Mouse (Mus musculus) cerebellum, adult 18-20 months (tissue): ENCODE measurements around the gene Gria1.
A peak's percentile ranks its signal among the peaks of the same experiment; 100 is the strongest.

Experiments used
- DNase-seq, 2 experiments: peaks; one replicate each; pipeline ENCODE4 v3.0.0; 2021

Gene Gria1

GRCm38 (mm10) chr11:57011024-57011690 lies at the start of gene Gria1:
TSS of gene Gria1 (plus strand) at chr11:57011387.
- no peak for DNase-seq

- no peak for DNase-seq
These were observed 49.4 kb upstream of the Gria1 start for GRCm38 (mm10) chr11:56961751-56962150.

GRCm38 (mm10) chr11:56972814-56973213 lies 38.4 kb upstream of the Gria1 start:
- DNase-seq: no peak

DNA sequence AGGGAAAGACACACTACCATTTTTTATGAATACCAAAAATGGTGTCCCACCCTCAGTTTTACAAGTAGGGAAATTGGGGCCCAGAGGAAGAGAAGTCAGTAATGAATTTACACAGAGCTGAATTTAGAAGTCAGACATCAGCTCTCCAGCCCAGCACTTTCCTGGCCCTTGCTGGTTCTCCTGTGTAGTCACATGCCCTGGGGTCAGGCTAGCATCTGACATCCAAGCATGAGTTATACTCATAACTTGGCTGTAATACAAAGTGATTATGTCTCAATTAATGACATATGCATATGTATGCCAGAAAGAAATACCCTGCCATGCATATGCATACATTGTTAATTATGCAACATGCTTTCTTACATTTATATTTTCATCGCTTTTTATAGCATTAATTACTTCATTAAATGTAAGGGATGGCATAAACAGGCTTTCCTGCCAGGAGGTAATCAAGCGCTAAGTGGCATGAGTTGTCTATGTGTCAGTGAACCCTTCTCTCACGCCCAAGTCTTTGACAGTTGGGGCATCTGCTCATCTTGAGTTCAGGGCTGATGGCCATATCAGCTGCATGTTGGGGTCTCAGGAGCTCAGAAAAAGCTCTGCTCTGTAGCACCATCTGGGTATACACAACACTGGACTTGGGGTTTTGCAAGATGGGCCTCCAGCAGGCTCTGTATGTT lies 26.7 kb upstream of the Gria1 start:
- DNase-seq: no peak

GRCm38 (mm10) chr11:56985457-56985856 lies 25.7 kb upstream of the Gria1 start:
- no peak for DNase-seq

DNA sequence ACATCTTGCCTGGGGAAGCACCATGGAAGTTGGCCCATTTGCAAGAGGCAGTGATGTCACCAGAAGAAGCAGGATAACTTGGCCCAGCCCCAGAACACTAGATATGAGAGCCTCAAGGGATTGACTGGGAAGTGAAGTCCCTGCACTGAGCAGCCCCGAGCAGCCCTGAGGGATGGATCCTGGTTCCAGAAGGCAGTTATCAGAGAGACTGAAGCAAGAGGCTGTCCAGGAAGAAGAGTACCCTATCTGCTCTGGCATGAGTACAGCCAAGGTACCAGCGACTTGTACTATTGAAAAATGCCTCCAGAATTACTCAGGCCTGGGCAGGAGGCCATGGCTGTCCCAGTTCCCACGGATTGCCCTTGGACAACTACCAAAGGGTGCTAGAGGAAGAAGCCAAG lies 11.6 kb upstream of the Gria1 start:
- peak; percentile 8 to 12 for DNase-seq

GRCm38 (mm10) chr11:57004611-57005010 lies 6.6 kb upstream of the Gria1 start:
- DNase-seq: no peak

DNA sequence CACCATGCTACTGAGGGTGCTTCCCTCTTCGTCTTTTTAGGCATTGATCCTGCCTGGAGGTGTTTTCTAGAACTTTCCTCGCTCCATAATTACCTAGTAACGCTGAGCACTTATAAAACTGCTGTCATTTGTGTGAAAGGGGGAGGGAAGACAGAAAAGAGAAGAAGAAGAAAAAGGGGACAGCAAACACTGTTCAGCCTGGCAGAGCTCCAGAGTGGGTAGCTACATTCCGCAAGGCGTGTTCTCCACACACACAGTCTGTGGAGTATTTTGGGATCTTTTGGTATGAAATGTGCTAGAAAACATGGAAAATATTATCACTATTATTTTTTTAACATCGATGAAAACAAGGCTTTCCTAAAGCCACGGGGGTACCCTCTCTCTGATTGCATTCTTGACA lies 5.8 kb upstream of the Gria1 start:
- no peak for DNase-seq

GRCm38 (mm10) chr11:57007790-57008189 lies 3.4 kb upstream of the Gria1 start:
- no peak for DNase-seq

DNA sequence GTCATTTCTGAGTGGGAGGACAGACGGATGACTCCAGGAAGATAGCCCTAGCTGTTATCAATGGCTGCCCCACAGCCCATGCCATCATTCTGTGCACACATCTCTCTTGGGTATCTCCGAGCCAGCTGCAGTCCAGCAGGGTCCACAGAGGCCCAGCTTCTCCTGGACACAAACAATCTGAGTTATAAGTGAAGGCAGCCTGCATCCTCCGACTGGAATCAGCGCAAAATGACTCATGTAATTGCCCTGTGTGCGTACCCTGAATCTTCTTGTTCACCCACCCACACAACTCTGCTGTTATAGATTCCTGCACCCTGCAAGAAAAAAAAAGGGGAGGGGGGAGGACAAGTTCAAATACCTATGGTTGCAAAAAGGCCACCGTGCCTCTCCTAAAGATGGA lies 576 bp upstream of the Gria1 start:
- DNase-seq: no peak

- no peak for DNase-seq
These were observed 478 bp downstream of the Gria1 start for GRCm38 (mm10) chr11:57011691-57012039.

DNA sequence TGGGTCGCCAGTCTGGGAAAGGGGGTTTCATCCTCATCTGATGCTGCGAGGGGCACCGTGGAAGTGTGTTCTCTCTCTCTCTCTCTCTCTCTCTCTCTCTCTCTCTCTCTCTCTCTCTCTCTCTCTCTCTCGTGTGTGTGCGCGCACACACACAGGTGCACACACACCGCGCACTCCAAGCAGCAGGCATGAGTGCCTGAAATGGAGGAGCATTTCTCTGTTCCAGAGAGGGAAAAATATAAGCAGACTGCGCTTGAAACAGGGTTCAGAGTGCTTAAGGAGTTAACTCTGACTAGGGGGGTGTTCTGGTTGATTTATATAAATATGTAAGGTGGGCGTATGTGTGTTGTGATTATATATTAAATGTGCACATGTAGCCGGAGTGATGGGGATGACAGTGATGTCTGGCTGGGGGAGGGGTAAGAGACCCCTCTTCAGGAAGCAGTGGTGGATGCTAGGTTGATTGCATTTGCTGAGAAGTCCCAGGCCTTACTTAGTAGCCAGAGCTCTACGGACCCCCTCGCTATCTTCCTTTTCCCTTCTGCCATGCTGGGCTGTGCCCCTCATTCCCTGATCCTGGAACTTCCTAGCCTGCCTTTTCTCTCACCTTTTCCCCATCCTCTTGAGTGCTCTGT lies 1.2 kb downstream of the Gria1 start:
- no peak for DNase-seq

- DNase-seq: no peak
These were observed 2.4 kb downstream of the Gria1 start for GRCm38 (mm10) chr11:57013464-57014190.

DNA sequence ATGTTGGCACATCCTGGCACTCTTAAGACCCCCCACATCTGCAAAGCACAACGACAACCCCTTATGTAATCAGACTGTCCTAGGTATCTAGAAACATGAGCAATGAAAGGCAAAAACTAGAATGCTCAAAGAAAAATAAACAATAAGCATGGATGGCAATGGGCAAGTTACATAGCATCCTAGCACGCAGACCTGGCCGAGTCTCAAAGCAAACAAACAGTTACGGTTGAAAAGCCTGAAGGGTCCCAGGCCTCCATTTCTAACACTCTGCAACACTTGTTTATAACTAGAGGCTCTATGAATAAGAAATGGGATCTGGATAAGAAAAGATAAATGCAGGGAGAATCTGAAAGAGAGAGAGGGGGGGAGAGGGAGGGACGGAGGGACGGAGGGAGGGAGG lies 3.2 kb downstream of the Gria1 start:
- DNase-seq: no peak

DNA sequence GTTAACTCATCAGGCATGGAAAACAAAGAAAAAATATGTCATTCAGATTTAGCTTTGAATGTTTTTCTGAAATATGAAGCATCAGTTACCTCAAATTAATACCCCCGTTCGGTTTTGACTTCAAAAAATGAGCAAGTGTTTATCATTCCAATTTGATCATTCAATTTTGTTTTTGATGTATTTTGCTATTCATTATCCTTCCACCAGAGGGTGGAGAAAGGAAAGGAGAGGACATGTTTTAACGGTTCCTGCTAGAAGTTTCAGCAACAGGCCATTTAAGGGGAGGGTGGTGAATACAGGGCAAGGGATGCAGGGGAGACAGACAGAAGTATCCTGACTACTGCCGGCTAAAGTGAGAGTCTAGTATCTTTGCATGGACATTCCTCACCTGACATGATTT lies 7.3 kb downstream of the Gria1 start:
- DNase-seq: no peak

DNA sequence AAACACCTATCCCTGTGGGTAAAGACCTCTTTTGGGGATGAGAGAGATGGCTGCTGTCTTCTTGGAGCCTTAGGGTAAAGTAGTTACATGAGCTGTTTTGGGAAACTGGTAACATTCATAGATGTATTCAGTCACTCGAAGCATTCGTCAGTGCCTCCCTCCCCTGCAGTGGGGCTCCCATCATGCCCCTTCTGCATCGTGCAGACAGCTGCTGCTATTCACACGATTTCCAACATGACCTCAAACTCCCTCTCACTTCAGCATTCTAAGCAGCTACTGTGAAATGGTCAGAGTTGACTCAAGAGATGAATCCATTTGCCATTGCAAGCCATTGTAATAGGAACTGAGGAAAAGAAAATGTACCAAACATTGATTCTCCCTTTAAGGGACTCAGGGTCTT lies 11.2 kb downstream of the Gria1 start:
- DNase-seq: no peak

DNA sequence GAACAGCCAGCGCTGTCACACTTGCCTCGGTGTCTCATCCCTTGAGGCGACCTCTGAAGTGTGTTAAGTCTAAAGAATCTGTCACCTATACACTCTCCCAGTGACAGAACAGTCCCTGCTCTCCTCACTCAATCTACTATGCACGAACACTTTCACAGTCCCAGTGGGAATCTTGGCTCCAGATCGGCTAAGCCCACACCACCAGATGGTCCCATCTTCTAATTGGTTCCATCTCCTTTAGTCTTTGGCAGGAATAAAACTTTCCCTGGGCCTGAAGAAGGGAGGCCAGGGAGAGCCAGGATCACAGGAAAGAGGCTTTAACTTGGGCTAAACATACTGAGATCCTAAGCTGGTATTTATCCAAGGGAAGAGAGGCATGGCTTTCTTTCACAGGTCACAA lies 19.3 kb downstream of the Gria1 start:
- peak; percentile 34 to 44 for DNase-seq

DNA sequence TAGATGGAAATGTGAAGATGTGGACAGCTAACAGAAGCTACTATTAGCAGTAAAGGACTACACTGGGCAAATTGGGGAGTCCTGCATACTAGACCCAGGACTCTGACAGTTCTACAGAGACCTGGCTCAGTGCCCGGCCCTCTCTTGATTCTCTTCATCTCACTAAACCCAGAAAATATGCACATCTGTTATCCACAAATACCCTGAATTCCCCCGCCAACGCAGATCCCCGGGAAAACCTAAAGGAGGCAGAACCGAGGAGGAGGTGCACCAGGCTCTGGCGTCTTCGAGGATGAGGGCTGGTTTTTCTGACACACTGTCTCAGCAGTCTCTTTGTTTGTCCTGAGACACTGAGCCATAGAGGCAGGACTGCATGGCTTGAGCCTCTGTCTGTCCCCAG lies 27.6 kb downstream of the Gria1 start:
- no peak for DNase-seq

GRCm38 (mm10) chr11:57039306-57039705 lies 28.1 kb downstream of the Gria1 start:
- no peak for DNase-seq

DNA sequence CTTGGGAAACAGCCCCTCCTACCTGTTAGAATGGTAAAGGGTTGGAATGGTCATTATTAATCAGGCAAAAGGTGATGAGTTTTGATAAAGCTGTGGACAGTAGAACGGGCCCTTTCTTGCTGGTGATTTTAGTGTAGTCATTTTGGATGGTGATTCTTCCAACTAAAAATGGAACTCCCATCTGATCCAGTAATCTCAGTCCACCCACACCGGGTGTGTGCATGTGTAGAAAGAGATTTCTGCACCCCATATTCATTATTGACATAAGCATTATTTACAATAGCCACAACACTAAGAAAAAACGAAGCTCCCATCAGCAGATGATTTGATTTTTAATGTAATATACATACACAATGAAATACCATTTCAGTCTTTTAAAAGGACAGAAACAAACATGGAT lies 30.9 kb downstream of the Gria1 start:
- DNase-seq: no peak

DNA sequence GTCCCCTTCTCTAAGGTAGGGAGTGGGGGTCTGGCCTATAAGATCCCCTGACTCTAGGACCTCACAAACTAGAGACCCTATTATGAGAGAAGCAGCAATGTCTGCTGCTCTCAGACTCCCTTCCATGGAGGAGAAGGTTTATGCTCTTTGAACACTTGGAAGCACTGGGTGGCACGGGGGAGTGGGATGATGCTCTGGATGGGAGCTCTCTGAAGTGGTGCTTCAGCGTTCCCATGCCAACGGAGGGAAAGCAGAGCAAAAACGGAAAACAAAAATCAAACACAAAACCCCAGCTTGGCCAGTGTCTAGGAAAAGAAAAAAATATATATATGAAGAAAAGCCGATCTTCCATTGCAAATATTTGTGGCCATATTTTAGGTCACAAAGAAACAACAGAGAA lies 33.0 kb downstream of the Gria1 start:
- no peak for DNase-seq

GRCm38 (mm10) chr11:57051666-57052562 lies 40.7 kb downstream of the Gria1 start:
- no peak for DNase-seq

- DNase-seq: no peak
These were observed 51.3 kb downstream of the Gria1 start for GRCm38 (mm10) chr11:57062441-57062840.
